Mouse (Mus musculus): ENCODE measurements around the gene Slc47a2. TPM values are rescaled to one million over a fixed set of nuclear protein-coding genes. Genes with fewer than 3 reads are reported as not detected.

Slc47a2 gene
- polyA plus RNA-seq, 1 experiment from 2014 or later = not detected

DNA sequence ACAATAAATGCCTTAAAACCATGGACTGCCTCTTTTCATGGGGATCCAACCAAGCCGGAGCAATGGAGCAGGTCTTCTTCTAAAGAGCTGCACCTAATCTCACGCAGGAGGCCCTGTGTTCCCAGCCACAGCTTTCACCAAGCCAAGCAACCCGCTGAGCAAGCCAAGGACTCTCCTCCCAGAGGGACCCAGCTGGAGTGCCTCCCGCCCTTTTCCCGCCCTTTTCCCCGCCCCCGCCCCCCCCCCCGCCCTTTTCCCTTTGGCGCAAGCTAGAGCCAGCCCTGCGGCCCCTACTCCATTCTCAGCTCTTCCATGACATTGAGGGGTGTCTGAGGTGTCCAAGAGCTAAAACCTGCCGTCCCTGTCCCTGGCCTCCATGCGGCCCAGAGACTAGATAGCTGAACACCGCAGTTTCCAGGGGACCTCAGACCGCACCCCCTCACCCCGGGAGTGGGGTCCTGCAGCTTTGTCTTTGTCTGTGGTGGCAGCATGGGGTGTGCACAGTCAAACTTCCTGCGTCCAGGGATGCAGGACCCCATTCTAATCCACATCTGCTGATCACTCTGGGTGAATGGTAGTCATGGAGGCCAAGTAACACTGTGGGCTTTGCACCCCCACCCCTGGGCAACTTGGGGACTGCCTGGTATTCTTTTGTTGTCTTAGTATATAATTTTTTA lies 41.8 kb downstream of the Slc47a2 start:
- Histone ChIP-seq H3K9ac (ENCODE audit: low read depth, low read length) (no peak overlapping the region), H3K4me2 (replicated peaks; ENCODE audit: low read depth, low read length) (peak overlapping the region; percentile 18), H3K4me1 (ENCODE audit: control insufficient read depth, insufficient read depth, low read length) (no peaks in the 10 kb centered on the region), H3K27me3 (ENCODE audit: control insufficient read depth, insufficient read depth, low read length) (no peaks in the 10 kb centered on the region), H3K36me3 (ENCODE audit: control insufficient read depth, insufficient read depth, low read length) (no peaks in the 10 kb centered on the region), H3K9me3 (ENCODE audit: control insufficient read depth, low read length) (peaks cover 8% of the 10 kb centered on the region; the same call in 1 of the 2 replicates), H3K4me3 (ENCODE audit: low read length) (no peak overlapping the region), H3K27ac (ENCODE audit: low read depth, low read length) (no peak overlapping the region)
- 23% methylated on average over 13 of the region's 16 CpGs for WGBS
- ATAC-seq (ENCODE audit: low FRiP score, low TSS enrichment) = peak; percentile 68; the same call in 1 of the 2 replicates

DNA sequence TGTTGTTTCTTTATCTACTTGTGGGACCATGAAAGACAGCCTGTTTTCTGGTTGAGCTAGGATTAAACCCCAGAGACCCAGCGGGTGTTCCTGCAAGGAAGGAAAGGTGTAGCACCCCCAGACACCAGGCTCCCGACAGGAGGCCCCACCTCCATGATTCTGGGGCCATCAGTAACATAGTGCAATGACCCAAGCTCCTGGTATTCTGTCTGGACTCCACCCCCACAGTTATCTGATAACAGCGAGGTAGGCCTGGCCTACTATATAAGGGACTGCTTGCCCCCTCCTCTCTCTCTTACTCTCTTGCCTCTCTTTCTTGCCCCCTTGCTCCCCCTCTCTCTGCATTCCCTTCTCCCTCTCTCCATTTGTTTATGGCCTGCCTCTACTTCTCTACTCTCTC lies 42.5 kb downstream of the Slc47a2 start:
- no peak overlapping the region for H3K27ac ChIP-seq (ENCODE audit: low read depth, low read length)
- H3K27me3 ChIP-seq (ENCODE audit: control insufficient read depth, insufficient read depth, low read length) = no peaks in the 10 kb centered on the region
- no peak for ATAC-seq (ENCODE audit: low FRiP score, low TSS enrichment)
- peaks cover 1% of the 10 kb centered on the region; the same call in 1 of the 2 replicates for H3K9me3 ChIP-seq (ENCODE audit: control insufficient read depth, low read length)
- no peaks in the 10 kb centered on the region for H3K4me1 ChIP-seq (ENCODE audit: control insufficient read depth, insufficient read depth, low read length)
- H3K36me3 ChIP-seq (ENCODE audit: control insufficient read depth, insufficient read depth, low read length) = no peaks in the 10 kb centered on the region
- WGBS = 61% methylated on average over 3 of the region's 3 CpGs
- no peak overlapping the region for H3K4me2 ChIP-seq (replicated peaks; ENCODE audit: low read depth, low read length)
- H3K4me3 ChIP-seq (ENCODE audit: low read length) = no peak overlapping the region
- H3K9ac ChIP-seq (ENCODE audit: low read depth, low read length) = no peak overlapping the region

DNA sequence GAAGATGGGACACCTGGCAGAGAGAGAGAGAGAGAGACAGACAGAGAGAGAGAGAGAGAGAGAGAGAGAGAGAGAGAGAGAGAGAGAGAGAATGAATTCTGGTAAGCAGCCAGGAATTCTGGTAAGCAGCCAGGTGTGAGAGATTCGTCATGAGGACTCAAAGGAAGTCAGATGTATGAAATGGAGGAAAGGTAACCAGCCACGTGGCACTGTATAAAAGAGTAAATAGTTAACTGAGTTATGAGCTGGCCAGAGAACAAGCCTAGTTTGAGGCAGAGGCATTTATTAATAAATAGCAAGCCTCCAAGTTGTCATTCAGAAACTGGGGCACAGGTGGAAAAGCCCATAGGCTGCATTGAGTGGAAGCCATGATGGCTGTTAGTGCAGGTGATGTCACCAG lies 44.8 kb downstream of the Slc47a2 start:
- H3K27ac ChIP-seq (ENCODE audit: low read depth, low read length) = no peak overlapping the region
- no peaks in the 10 kb centered on the region for H3K27me3 ChIP-seq (ENCODE audit: control insufficient read depth, insufficient read depth, low read length)
- H3K9ac ChIP-seq (ENCODE audit: low read depth, low read length) = no peak overlapping the region
- no peaks in the 10 kb centered on the region for H3K4me1 ChIP-seq (ENCODE audit: control insufficient read depth, insufficient read depth, low read length)
- H3K4me3 ChIP-seq (ENCODE audit: low read length) = no peak overlapping the region
- WGBS = 64% methylated on average over 2 of the region's 2 CpGs
- no peak for ATAC-seq (ENCODE audit: low FRiP score, low TSS enrichment)
- H3K9me3 ChIP-seq (ENCODE audit: control insufficient read depth, low read length) = no peaks in the 10 kb centered on the region
- no peak overlapping the region for H3K4me2 ChIP-seq (replicated peaks; ENCODE audit: low read depth, low read length)
- no peaks in the 10 kb centered on the region for H3K36me3 ChIP-seq (ENCODE audit: control insufficient read depth, insufficient read depth, low read length)

DNA sequence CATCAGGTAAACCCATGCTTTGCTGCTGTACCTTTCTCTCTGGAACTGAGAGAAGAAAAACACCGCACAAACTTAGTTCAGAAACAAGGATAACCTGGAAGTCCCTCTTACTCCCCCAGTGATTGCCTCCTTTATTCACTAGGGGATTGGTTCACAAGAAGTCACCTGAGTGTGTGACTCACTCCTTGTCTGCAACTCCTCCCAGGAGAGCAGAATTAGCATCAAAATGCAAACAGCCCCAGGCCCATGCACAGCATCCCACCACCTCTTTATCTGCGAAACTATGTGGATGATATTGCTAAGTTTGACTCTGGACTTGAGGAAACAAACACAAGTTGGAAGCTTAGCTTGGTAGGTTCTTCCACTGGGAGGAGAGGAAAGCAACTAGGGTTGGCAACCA lies 45.3 kb downstream of the Slc47a2 start:
- no peak for ATAC-seq (ENCODE audit: low FRiP score, low TSS enrichment)
- 88% methylated on average over 2 of the region's 2 CpGs for WGBS

DNA sequence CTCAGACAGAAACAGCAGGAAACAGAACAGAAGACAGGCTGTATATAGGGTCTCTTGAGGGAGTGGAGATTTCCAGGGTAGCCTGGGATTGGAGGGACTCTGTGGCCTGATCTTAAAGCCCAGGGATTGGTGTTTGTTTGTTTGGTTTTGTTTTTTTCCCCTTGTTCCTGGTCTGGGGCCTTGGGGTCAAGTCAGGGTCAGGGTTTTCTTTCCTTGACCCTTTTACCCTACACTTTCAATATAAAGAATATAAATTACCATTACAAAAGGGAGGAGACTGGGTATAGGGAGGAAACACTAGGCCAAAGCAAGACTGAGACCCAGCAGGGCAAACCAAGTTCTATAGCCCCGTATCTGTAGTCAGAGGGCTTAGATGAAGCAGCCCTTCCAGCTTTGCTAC lies 46.1 kb downstream of the Slc47a2 start:
- ATAC-seq (ENCODE audit: low FRiP score, low TSS enrichment) = no peak
- H3K27me3 ChIP-seq (ENCODE audit: control insufficient read depth, insufficient read depth, low read length) = no peaks in the 10 kb centered on the region
- H3K4me1 ChIP-seq (ENCODE audit: control insufficient read depth, insufficient read depth, low read length) = no peaks in the 10 kb centered on the region
- no peak overlapping the region for H3K4me2 ChIP-seq (replicated peaks; ENCODE audit: low read depth, low read length)
- no peak overlapping the region for H3K27ac ChIP-seq (ENCODE audit: low read depth, low read length)
- no peaks in the 10 kb centered on the region for H3K36me3 ChIP-seq (ENCODE audit: control insufficient read depth, insufficient read depth, low read length)
- no peak overlapping the region for H3K4me3 ChIP-seq (ENCODE audit: low read length)
- H3K9me3 ChIP-seq (ENCODE audit: control insufficient read depth, low read length) = no peaks in the 10 kb centered on the region
- no peak overlapping the region for H3K9ac ChIP-seq (ENCODE audit: low read depth, low read length)
- WGBS = 60% methylated on average over 1 of the region's 1 CpGs

More for the DNA sequence above, 45.3 kb downstream of the Slc47a2 start:
- H3K4me1 ChIP-seq (ENCODE audit: control insufficient read depth, insufficient read depth, low read length) = no peaks in the 10 kb centered on the region
- H3K4me3 ChIP-seq (ENCODE audit: low read length) = no peak overlapping the region
- H3K9ac ChIP-seq (ENCODE audit: low read depth, low read length) = no peak overlapping the region
- no peak overlapping the region for H3K4me2 ChIP-seq (replicated peaks; ENCODE audit: low read depth, low read length)
- no peaks in the 10 kb centered on the region for H3K27me3 ChIP-seq (ENCODE audit: control insufficient read depth, insufficient read depth, low read length)
- no peaks in the 10 kb centered on the region for H3K9me3 ChIP-seq (ENCODE audit: control insufficient read depth, low read length)
- no peaks in the 10 kb centered on the region for H3K36me3 ChIP-seq (ENCODE audit: control insufficient read depth, insufficient read depth, low read length)
- H3K27ac ChIP-seq (ENCODE audit: low read depth, low read length) = no peak overlapping the region

DNA sequence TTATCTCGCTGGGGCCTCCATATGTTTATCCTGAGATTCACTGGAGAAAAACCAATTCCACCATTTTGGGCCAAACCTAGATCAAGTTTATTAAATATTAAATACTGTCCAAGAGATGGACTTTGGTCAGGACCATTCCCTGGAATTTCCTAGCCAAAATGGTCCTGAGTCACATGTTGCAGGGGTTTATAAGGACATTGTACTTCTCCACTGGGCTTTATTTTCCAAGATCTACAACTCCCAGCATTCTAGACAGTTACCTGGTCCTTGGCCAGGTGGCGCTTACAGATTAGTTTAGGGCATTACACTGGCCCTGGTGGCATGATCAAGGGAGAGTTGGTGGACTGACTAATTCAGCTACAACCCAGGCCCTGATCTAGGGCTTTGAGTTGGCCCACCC lies 47.1 kb downstream of the Slc47a2 start:
- 83% methylated on average over 2 of the region's 2 CpGs for WGBS
- ATAC-seq (ENCODE audit: low FRiP score, low TSS enrichment) = no peak

DNA sequence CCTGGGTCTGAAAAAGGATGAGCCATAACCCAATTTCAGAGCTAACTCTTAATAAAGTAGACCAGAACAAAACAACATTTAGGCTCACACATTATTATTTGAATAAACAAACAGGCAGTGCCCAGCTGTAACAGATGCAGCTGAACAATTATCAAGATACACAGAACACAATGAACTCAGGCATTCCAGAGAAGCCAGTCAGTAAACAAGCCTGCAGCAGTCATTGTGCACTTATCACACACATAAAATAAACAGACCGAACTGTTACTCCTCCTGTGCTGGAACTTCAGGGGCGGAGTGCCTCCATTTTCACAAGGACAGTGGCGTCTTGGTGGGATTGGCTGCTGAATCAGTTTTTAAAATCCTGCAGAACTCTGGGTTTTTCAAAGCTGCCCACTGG lies 48.2 kb downstream of the Slc47a2 start:
- Histone ChIP-seq H3K4me1 (ENCODE audit: control insufficient read depth, insufficient read depth, low read length) (no peaks in the 10 kb centered on the region), H3K27me3 (ENCODE audit: control insufficient read depth, insufficient read depth, low read length) (no peaks in the 10 kb centered on the region), H3K4me2 (replicated peaks; ENCODE audit: low read depth, low read length) (no peak overlapping the region), H3K9ac (ENCODE audit: low read depth, low read length) (no peak overlapping the region), H3K36me3 (ENCODE audit: control insufficient read depth, insufficient read depth, low read length) (no peaks in the 10 kb centered on the region), H3K4me3 (ENCODE audit: low read length) (no peak overlapping the region), H3K9me3 (ENCODE audit: control insufficient read depth, low read length) (no peaks in the 10 kb centered on the region), H3K27ac (ENCODE audit: low read depth, low read length) (no peak overlapping the region)
- 87% methylated on average over 3 of the region's 3 CpGs for WGBS
- ATAC-seq (ENCODE audit: low FRiP score, low TSS enrichment) = no peak

More for the DNA sequence above, 47.1 kb downstream of the Slc47a2 start:
- Histone ChIP-seq H3K27ac (ENCODE audit: low read depth, low read length) (no peak overlapping the region), H3K4me3 (ENCODE audit: low read length) (no peak overlapping the region), H3K4me1 (ENCODE audit: control insufficient read depth, insufficient read depth, low read length) (no peaks in the 10 kb centered on the region), H3K27me3 (ENCODE audit: control insufficient read depth, insufficient read depth, low read length) (no peaks in the 10 kb centered on the region), H3K36me3 (ENCODE audit: control insufficient read depth, insufficient read depth, low read length) (no peaks in the 10 kb centered on the region), H3K9me3 (ENCODE audit: control insufficient read depth, low read length) (no peaks in the 10 kb centered on the region), H3K9ac (ENCODE audit: low read depth, low read length) (no peak overlapping the region), H3K4me2 (replicated peaks; ENCODE audit: low read depth, low read length) (no peak overlapping the region)

DNA sequence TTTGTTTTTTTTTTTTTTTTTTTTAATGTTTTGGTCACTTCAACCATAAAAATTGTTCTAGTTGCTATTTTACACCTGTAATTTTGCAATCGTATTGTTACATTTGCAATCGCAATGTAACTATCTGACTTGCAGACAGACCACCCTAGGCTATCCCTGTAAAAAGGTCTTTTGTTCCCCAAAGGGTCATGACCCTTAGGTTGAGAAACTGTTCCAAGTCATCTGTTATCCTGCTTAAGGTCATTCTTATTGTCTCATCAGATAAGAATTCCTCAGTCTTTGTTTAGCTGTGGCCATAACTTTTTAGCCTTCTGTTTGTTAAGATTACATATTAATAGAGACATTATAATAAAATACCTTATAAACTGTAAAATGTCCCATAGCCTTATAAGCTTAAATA lies 49.4 kb downstream of the Slc47a2 start:
- Histone ChIP-seq H3K4me1 (ENCODE audit: control insufficient read depth, insufficient read depth, low read length) (no peaks in the 10 kb centered on the region), H3K4me2 (replicated peaks; ENCODE audit: low read depth, low read length) (no peak overlapping the region), H3K4me3 (ENCODE audit: low read length) (no peak overlapping the region), H3K27ac (ENCODE audit: low read depth, low read length) (no peak overlapping the region), H3K36me3 (ENCODE audit: control insufficient read depth, insufficient read depth, low read length) (no peaks in the 10 kb centered on the region), H3K9me3 (ENCODE audit: control insufficient read depth, low read length) (no peaks in the 10 kb centered on the region), H3K9ac (ENCODE audit: low read depth, low read length) (no peak overlapping the region), H3K27me3 (ENCODE audit: control insufficient read depth, insufficient read depth, low read length) (no peaks in the 10 kb centered on the region)
- 61% methylated on average over 2 of the region's 2 CpGs for WGBS
- no peak for ATAC-seq (ENCODE audit: low FRiP score, low TSS enrichment)

DNA sequence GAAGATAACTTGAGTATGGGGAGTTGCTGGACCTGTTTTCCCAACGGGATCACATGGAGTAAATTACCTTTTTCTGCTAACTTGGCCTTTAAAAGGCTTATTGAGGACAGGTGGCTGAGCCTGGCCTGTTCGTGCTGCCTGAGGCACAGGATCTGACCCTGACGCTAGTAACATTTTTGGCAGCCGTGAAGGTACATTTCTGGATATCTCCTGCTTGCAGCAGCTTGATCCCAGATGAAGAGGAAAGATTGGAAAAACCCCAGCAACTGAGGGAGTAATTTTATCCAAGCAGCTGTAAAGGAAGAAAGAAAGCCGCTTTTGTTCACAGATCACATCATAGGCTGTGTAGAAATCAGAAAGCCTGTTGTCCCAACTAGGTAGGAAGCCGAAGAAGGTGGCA lies 58.3 kb downstream of the Slc47a2 start:
- H3K27ac ChIP-seq (ENCODE audit: low read depth, low read length) = no peak overlapping the region
- no peaks in the 10 kb centered on the region for H3K4me1 ChIP-seq (ENCODE audit: control insufficient read depth, insufficient read depth, low read length)
- no peak for ATAC-seq (ENCODE audit: low FRiP score, low TSS enrichment)
- 72% methylated on average over 6 of the region's 6 CpGs for WGBS
- no peaks in the 10 kb centered on the region for H3K9me3 ChIP-seq (ENCODE audit: control insufficient read depth, low read length)
- H3K9ac ChIP-seq (ENCODE audit: low read depth, low read length) = no peak overlapping the region
- no peaks in the 10 kb centered on the region for H3K36me3 ChIP-seq (ENCODE audit: control insufficient read depth, insufficient read depth, low read length)
- no peak overlapping the region for H3K4me3 ChIP-seq (ENCODE audit: low read length)
- H3K27me3 ChIP-seq (ENCODE audit: control insufficient read depth, insufficient read depth, low read length) = no peaks in the 10 kb centered on the region
- no peak overlapping the region for H3K4me2 ChIP-seq (replicated peaks; ENCODE audit: low read depth, low read length)

Measured in kidney, embryonic 14.5 days (tissue).